Mouse (Mus musculus) CH12.LX (cell line): ENCODE data around the gene Frat2.

ENCODE experiments used
- CTCF ChIP-seq, 2 experiments: IDR thresholded peaks in 1 of 2; conservative IDR thresholded peaks in 1 of 2; 2 replicates each; pipeline ENCODE4 v1.5.1; 2011 to 2012; ENCODE audit warnings: low read depth in 2 of 2, low read length in 2 of 2, improper control_type of control experiment in 1 of 2, inconsistent platforms in 1 of 2, mild to moderate bottlenecking in 1 of 2, moderate library complexity in 1 of 2
- E2F4 ChIP-seq: IDR thresholded peaks from 2 replicates; pipeline ENCODE4 v1.6.1; 2011; ENCODE audit warnings: low read depth, low read length, improper control_type of control experiment; ENCODE audit not compliant: insufficient replicate concordance
- EP300 ChIP-seq: IDR thresholded peaks from 2 replicates; pipeline ENCODE4 v1.6.1; 2011; ENCODE audit warnings: low read length, improper control_type of control experiment

DNA sequence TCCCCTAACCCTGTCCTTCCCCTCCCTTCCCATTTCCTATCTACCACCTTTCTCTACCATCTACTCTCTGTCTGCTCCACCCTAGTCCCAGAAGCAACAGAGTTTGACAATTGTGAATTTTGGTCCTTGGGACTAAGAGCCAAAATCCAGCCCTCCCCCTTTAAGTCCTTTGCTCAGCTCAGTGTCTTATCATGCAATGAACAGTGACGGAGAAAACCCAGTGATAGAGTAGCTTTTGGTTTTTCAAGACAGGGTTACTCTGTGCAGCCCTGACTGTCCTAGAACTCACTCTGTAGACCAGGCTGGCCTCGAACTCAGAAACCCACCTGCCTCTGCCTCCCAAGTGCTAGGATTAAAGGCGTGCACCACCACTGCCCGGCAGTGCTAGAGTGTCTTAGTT lies 34.6 kb downstream of the Frat2 start:
- TF ChIP-seq E2F4 = no peak
- no peak for TF ChIP-seq CTCF (conservative IDR thresholded peaks at IDR 0.05 in 1 of 2, IDR thresholded peaks at IDR 0.05 in 1 of 2; ENCODE audit: low read depth in 2 of 2, low read length in 2 of 2)
- no peak for TF ChIP-seq EP300
